Mouse (Mus musculus): ENCODE measurements around the gene Psma5. TPM values are rescaled to one million over a fixed set of nuclear protein-coding genes. Genes with fewer than 3 reads are reported as not detected.

The Psma5 gene
- 118 and 123 TPM in 2 replicates for polyA plus RNA-seq (2011; ENCODE audit: insufficient read length, low read depth, missing spikeins)

GRCm38 (mm10) chr3:108256719-108257637 is at the start of gene Psma5:
Gene Psma5, plus strand, starts transcription at chr3:108256926.
- H3K4me1 ChIP-seq (ENCODE audit: control insufficient read depth, insufficient read depth, low read length), result peaks cover 2% of the 10 kb centered on the region; the same call in 1 of the 2 replicates
- H3K27ac ChIP-seq (ENCODE audit: insufficient read depth, low read length), result peak within 1 kb of the TSS; percentile 24
- H3K4me3 ChIP-seq (ENCODE audit: insufficient read depth, low read length), result peak within 1 kb of the TSS; percentile 95
- TF ChIP-seq POLR2A (IDR thresholded peaks at IDR 0.05; ENCODE audit: low read depth, low read length) (peak; percentile 55), CTCF (IDR thresholded peaks at IDR 0.05; ENCODE audit: borderline replicate concordance, insufficient read depth, low read length) (no peak)

GRCm38 (mm10) chr3:108209001-108209400 is 47.7 kb upstream of the Psma5 start:
- H3K4me3 ChIP-seq (ENCODE audit: insufficient read depth, low read length), result no peak overlapping the region
- no peaks in the 10 kb centered on the region for H3K4me1 ChIP-seq (ENCODE audit: control insufficient read depth, insufficient read depth, low read length)
- no peak overlapping the region for H3K27ac ChIP-seq (ENCODE audit: insufficient read depth, low read length)
- TF ChIP-seq POLR2A (IDR thresholded peaks at IDR 0.05; ENCODE audit: low read depth, low read length), result no peak
- TF ChIP-seq CTCF (IDR thresholded peaks at IDR 0.05; ENCODE audit: borderline replicate concordance, insufficient read depth, low read length), result no peak

- Histone ChIP-seq H3K27ac (ENCODE audit: insufficient read depth, low read length) (no peak overlapping the region), H3K4me1 (ENCODE audit: control insufficient read depth, insufficient read depth, low read length) (no peaks in the 10 kb centered on the region), H3K4me3 (ENCODE audit: insufficient read depth, low read length) (peak overlapping the region; percentile 86)
- TF ChIP-seq CTCF (IDR thresholded peaks at IDR 0.05; ENCODE audit: borderline replicate concordance, insufficient read depth, low read length) (no peak), POLR2A (IDR thresholded peaks at IDR 0.05; ENCODE audit: low read depth, low read length) (no peak)
Measured at GRCm38 (mm10) chr3:108209536-108209935, 47.2 kb upstream of the Psma5 start.

- Histone ChIP-seq H3K27ac (ENCODE audit: insufficient read depth, low read length) (peak overlapping the region; percentile 44), H3K4me3 (ENCODE audit: insufficient read depth, low read length) (peak overlapping the region; percentile 86), H3K4me1 (ENCODE audit: control insufficient read depth, insufficient read depth, low read length) (no peaks in the 10 kb centered on the region)
- peak; percentile 73 for TF ChIP-seq POLR2A (IDR thresholded peaks at IDR 0.05; ENCODE audit: low read depth, low read length)
- no peak for TF ChIP-seq CTCF (IDR thresholded peaks at IDR 0.05; ENCODE audit: borderline replicate concordance, insufficient read depth, low read length)
Measured at GRCm38 (mm10) chr3:108209946-108210770, 46.6 kb upstream of the Psma5 start.

GRCm38 (mm10) chr3:108210771-108211139 is 46.0 kb upstream of the Psma5 start, which contains the start of gene Atxn7l2:
Gene Atxn7l2, minus strand, starts transcription at chr3:108210934.
- Histone ChIP-seq H3K4me3 (ENCODE audit: insufficient read depth, low read length) (peak within 1 kb of the TSS; percentile 86), H3K27ac (ENCODE audit: insufficient read depth, low read length) (peak within 1 kb of the TSS; percentile 44), H3K4me1 (ENCODE audit: control insufficient read depth, insufficient read depth, low read length) (no peaks in the 10 kb centered on the region)
- TF ChIP-seq POLR2A (IDR thresholded peaks at IDR 0.05; ENCODE audit: low read depth, low read length) (peak; percentile 8; the same call in 1 of the 2 replicates), CTCF (IDR thresholded peaks at IDR 0.05; ENCODE audit: borderline replicate concordance, insufficient read depth, low read length) (0 out of 2 replicates have a peak, but pooled peaks have one; percentile 17)

- no peaks in the 10 kb centered on the region for H3K4me1 ChIP-seq (ENCODE audit: control insufficient read depth, insufficient read depth, low read length)
- H3K27ac ChIP-seq (ENCODE audit: insufficient read depth, low read length), result no peak overlapping the region
- no peak overlapping the region for H3K4me3 ChIP-seq (ENCODE audit: insufficient read depth, low read length)
- TF ChIP-seq CTCF (IDR thresholded peaks at IDR 0.05; ENCODE audit: borderline replicate concordance, insufficient read depth, low read length) (no peak), POLR2A (IDR thresholded peaks at IDR 0.05; ENCODE audit: low read depth, low read length) (no peak)
Measured at GRCm38 (mm10) chr3:108211845-108212244, 44.9 kb upstream of the Psma5 start.

- H3K4me1 ChIP-seq (ENCODE audit: control insufficient read depth, insufficient read depth, low read length), result no peaks in the 10 kb centered on the region
- no peak for TF ChIP-seq POLR2A (IDR thresholded peaks at IDR 0.05; ENCODE audit: low read depth, low read length)
- no peak for TF ChIP-seq CTCF (IDR thresholded peaks at IDR 0.05; ENCODE audit: borderline replicate concordance, insufficient read depth, low read length)
- no peak overlapping the region for H3K27ac ChIP-seq (ENCODE audit: insufficient read depth, low read length)
- H3K4me3 ChIP-seq (ENCODE audit: insufficient read depth, low read length), result no peak overlapping the region
Measured at GRCm38 (mm10) chr3:108212406-108212805, 44.3 kb upstream of the Psma5 start.

- no peak overlapping the region for H3K4me3 ChIP-seq (ENCODE audit: insufficient read depth, low read length)
- H3K27ac ChIP-seq (ENCODE audit: insufficient read depth, low read length), result no peak overlapping the region
- H3K4me1 ChIP-seq (ENCODE audit: control insufficient read depth, insufficient read depth, low read length), result no peaks in the 10 kb centered on the region
- TF ChIP-seq CTCF (IDR thresholded peaks at IDR 0.05; ENCODE audit: borderline replicate concordance, insufficient read depth, low read length), result no peak
- TF ChIP-seq POLR2A (IDR thresholded peaks at IDR 0.05; ENCODE audit: low read depth, low read length), result no peak
Measured at GRCm38 (mm10) chr3:108214734-108215133, 42.0 kb upstream of the Psma5 start.

GRCm38 (mm10) chr3:108220661-108221060 is 36.1 kb upstream of the Psma5 start:
- H3K4me3 ChIP-seq (ENCODE audit: insufficient read depth, low read length), result no peak overlapping the region
- H3K27ac ChIP-seq (ENCODE audit: insufficient read depth, low read length), result no peak overlapping the region
- no peaks in the 10 kb centered on the region for H3K4me1 ChIP-seq (ENCODE audit: control insufficient read depth, insufficient read depth, low read length)
- TF ChIP-seq CTCF (IDR thresholded peaks at IDR 0.05; ENCODE audit: borderline replicate concordance, insufficient read depth, low read length) (no peak), POLR2A (IDR thresholded peaks at IDR 0.05; ENCODE audit: low read depth, low read length) (no peak)
